Mouse (Mus musculus) liver, embryonic 12.5 days (tissue): Measurements from ENCODE around the gene Olfr773. TPM values are rescaled to one million over a fixed set of nuclear protein-coding genes. Genes with fewer than 3 reads are reported as not detected.
"Not testable (repeated sequence)": the region's sequence is repeated elsewhere in the genome, so short reads cannot be mapped to it uniquely, and the experiment has no call there.

Experiments
- ATAC-seq: fragments of 200-750 bp; cut with Nextera tagmentation; 2 replicates; pipeline ENCODE4 v1.8.0; 2017; ENCODE audit warnings: moderate number of reproducible peaks, mild to moderate bottlenecking, moderate library complexity
- H3K27ac ChIP-seq: fragments of 300-500 bp; sonication (generic); 2 replicates; pipeline ENCODE4 v1.5.1; 2016; ENCODE audit warnings: mild to moderate bottlenecking
- H3K27me3 ChIP-seq: fragments of 300-500 bp; sonication (generic); replicated peaks from 2 replicates; pipeline ENCODE4 v1.6.1; 2016; ENCODE audit warnings: mild to moderate bottlenecking, moderate library complexity
- H3K36me3 ChIP-seq: fragments of 300-500 bp; sonication (generic); 2 replicates; pipeline ENCODE4 v1.6.1; 2016; ENCODE audit warnings: mild to moderate bottlenecking, moderate library complexity
- H3K4me1 ChIP-seq: fragments of 300-500 bp; sonication (generic); 2 replicates; pipeline ENCODE4 v1.6.1; 2016
- H3K4me2 ChIP-seq: fragments of 300-500 bp; sonication (generic); 2 replicates; pipeline ENCODE4 v1.6.1; 2016; ENCODE audit warnings: mild to moderate bottlenecking, moderate library complexity
- H3K4me3 ChIP-seq: fragments of 300-500 bp; sonication (generic); 2 replicates; pipeline ENCODE4 v1.5.1; 2016; ENCODE audit warnings: mild to moderate bottlenecking, moderate library complexity
- H3K9ac ChIP-seq: fragments of 300-500 bp; sonication (generic); 2 replicates; pipeline ENCODE4 v1.6.1; 2016; ENCODE audit warnings: mild to moderate bottlenecking, moderate library complexity
- H3K9me3 ChIP-seq: fragments of 300-500 bp; sonication (generic); replicated peaks from 2 replicates; pipeline ENCODE4 v1.6.1; 2016; ENCODE audit warnings: mild to moderate bottlenecking, moderate library complexity
- WGBS: fragments of 180-500 bp; shearing (Covaris S2); methylation state at CpG from one replicate; pipeline ENCODE4 v1.1.7; 2016; ENCODE audit not compliant: insufficient replicate concordance; 5-methylcytosine and 5-hydroxymethylcytosine counted together
- polyA plus RNA-seq: library from polyadenylated mRNA; unstranded; fragments of >200 nt; fragmentation: Nextera tagmentation; extraction: Ambion mirVana; gene quantifications from 2 replicates; pipeline ENCODE4 v1.2.1, GENCODE M21; 2016

Gene Olfr773
- polyA plus RNA-seq = not detected in 2 replicates

DNA sequence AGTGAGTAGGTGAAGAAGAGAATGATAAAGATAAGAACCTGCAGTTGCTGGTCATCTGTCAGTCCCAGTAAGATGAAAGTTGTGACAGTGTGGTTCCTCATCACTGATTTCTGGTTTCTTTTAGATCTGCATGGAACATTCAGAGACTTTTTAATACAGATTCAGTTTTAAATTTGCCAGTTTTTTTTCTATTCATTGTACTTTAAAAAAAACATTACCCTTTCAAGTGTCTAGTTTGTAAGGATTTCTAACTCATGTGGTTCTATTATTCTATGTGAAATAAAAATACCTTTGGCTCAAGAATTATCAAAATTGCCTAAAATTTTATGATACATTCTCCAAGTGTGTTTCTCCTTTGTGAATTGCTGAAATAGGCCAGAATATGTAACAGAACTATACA, at the start of gene Olfr773:
Olfr773 (minus strand) TSS at position 101 of the 400 bp plus-strand sequence.
- H3K4me2 ChIP-seq, H3K9ac ChIP-seq, H3K27ac ChIP-seq, H3K27me3 ChIP-seq, H3K4me3 ChIP-seq, H3K36me3 ChIP-seq, H3K4me1 ChIP-seq, ATAC-seq, H3K9me3 ChIP-seq: not testable (repeated sequence)

GRCm38 (mm10) chr10:129235904-129236303, 48.7 kb upstream of the Olfr773 start, which contains the start of gene Olfr774:
Olfr774 (plus strand) TSS chr10:129236204.
- Histone ChIP-seq H3K9me3 (peaks cover 9% of the 10 kb centered on the region), H3K4me2 (no peak within 1 kb of the TSS), H3K36me3 (no peaks in the 10 kb centered on the region), H3K9ac (no peak within 1 kb of the TSS), H3K27ac (no peak within 1 kb of the TSS), H3K4me1 (no peaks in the 10 kb centered on the region), H3K4me3 (no peak within 1 kb of the TSS), H3K27me3 (no peaks in the 10 kb centered on the region)
- no peak for ATAC-seq
- 44% methylated on average over 2 of the region's 2 CpGs for WGBS

DNA sequence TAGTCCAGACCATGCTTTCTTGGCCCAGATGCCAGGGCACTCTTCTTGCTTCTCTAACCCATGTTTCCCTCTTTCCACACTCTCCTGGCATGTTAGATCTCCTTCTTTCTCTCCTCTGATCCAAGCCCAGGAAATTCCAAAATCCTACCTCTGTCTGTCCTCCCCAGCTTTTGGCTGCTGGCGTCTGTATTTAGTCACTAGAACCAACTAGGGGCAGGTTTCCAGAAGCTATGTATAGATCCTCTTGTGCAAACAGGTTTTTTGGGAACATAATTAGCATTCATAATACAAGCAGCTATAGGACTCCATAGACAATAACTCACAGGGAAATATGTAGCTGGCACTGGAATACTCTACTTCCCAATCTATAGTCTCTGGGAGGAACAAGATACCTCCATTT, 43.5 kb upstream of the Olfr773 start:
- Histone ChIP-seq H3K9ac (no peak overlapping the region), H3K4me2 (no peak overlapping the region), H3K27me3 (no peaks in the 10 kb centered on the region), H3K4me1 (no peaks in the 10 kb centered on the region), H3K27ac (no peak overlapping the region), H3K4me3 (no peak overlapping the region), H3K9me3 (peaks cover 30% of the 10 kb centered on the region), H3K36me3 (no peaks in the 10 kb centered on the region)
- WGBS = 63% methylated on average over 1 of the region's 1 CpGs
- ATAC-seq = no peak

DNA sequence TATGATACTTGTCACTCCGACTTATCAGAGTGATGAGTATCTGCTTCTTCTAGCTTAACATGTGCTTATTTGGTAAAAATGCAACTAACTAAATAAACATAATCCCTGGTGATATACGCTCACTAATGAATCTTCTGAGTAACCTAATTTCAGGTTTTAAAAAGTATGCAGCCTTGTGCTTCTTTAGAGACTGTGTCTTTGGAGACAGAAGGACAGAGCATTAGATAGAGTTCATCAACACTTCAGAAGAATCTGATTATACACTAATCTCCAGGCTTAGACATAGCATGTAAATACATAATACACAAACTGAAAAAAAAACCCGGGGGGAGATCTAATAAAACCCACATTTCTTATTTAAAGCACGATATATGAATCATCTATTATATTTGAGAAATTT, 9.4 kb downstream of the Olfr773 start, which contains the start of gene Olfr772:
Olfr772 (minus strand) TSS at position 101 of the 400 bp plus-strand sequence.
- 56% methylated on average over 3 of the region's 4 CpGs for WGBS
- not testable (repeated sequence) for H3K27me3 ChIP-seq, H3K4me3 ChIP-seq, H3K4me2 ChIP-seq, H3K9ac ChIP-seq, H3K9me3 ChIP-seq, H3K27ac ChIP-seq, H3K36me3 ChIP-seq, H3K4me1 ChIP-seq, ATAC-seq

DNA sequence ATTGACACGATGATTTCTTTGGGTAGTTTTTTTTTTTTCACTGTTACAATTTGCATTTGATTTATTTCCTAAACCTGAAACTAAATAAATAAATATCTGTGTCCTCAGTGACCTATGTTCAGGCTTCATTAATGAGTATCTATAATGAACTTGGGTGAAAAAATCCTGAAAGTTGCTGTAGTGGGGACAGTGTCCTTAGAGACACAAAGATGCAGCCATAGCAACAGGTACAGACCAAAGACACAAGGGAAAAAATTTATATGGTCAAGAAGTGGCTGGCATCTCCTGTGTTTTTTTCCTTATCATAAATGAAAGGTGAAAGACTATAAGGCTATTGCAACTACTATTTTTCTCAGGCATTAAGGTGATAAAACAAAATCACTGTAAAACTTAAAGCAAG, 22.6 kb downstream of the Olfr773 start, which contains the start of gene Olfr771:
Olfr771 (minus strand) TSS at position 101 of the 400 bp plus-strand sequence.
- H3K27me3 ChIP-seq = no peaks in the 10 kb centered on the region
- WGBS = 69% methylated on average over 1 of the region's 1 CpGs
- H3K36me3 ChIP-seq = no peaks in the 10 kb centered on the region
- no peak within 1 kb of the TSS for H3K4me3 ChIP-seq
- no peak within 1 kb of the TSS for H3K27ac ChIP-seq
- H3K4me1 ChIP-seq = no peaks in the 10 kb centered on the region
- H3K9ac ChIP-seq = no peak within 1 kb of the TSS
- no peak within 1 kb of the TSS for H3K4me2 ChIP-seq
- ATAC-seq = no peak
- H3K9me3 ChIP-seq = no peaks in the 10 kb centered on the region

- Histone ChIP-seq H3K4me2 (no peak within 1 kb of the TSS), H3K36me3 (no peaks in the 10 kb centered on the region), H3K4me3 (no peak within 1 kb of the TSS), H3K9ac (no peak within 1 kb of the TSS), H3K9me3 (no peaks in the 10 kb centered on the region), H3K27ac (no peak within 1 kb of the TSS), H3K27me3 (no peaks in the 10 kb centered on the region), H3K4me1 (no peaks in the 10 kb centered on the region)
- 85% methylated on average over 2 of the region's 2 CpGs for WGBS
- no peak for ATAC-seq
Observed at GRCm38 (mm10) chr10:129138898-129139297, 48.3 kb downstream of the Olfr773 start, which contains the start of gene Olfr770. Olfr770 (minus strand) TSS chr10:129138998.

Other genes starting within 250 kb of the Olfr773 start
- gene Mettl7b, start 226.4 kb downstream of the Olfr773 start, polyA plus RNA-seq = not detected in 2 replicates
- not detected in 2 replicates for gene Olfr9, start 198.0 kb downstream of the Olfr773 start, polyA plus RNA-seq
- gene Olfr763, start 176.6 kb downstream of the Olfr773 start, polyA plus RNA-seq = not detected in 2 replicates
- not detected in 2 replicates for gene Olfr764-ps1, start 147.5 kb downstream of the Olfr773 start, polyA plus RNA-seq
- not detected in 2 replicates for gene Olfr765, start 137.4 kb downstream of the Olfr773 start, polyA plus RNA-seq
- not detected in 2 replicates for gene Olfr766-ps1, start 118.4 kb downstream of the Olfr773 start, polyA plus RNA-seq
- gene Olfr767, start 104.5 kb downstream of the Olfr773 start, polyA plus RNA-seq = not detected in 2 replicates
- not detected in 2 replicates for gene Olfr768, start 88.0 kb downstream of the Olfr773 start, polyA plus RNA-seq
- gene Olfr769, start 69.6 kb downstream of the Olfr773 start, polyA plus RNA-seq = not detected in 2 replicates
- gene Olfr770, start 48.4 kb downstream of the Olfr773 start, polyA plus RNA-seq = not detected in 2 replicates
- not detected in 2 replicates for gene Olfr771, start 22.7 kb downstream of the Olfr773 start, polyA plus RNA-seq
- gene Olfr772, start 9.5 kb downstream of the Olfr773 start, polyA plus RNA-seq = not detected in 2 replicates
- gene Olfr774, start 48.8 kb upstream of the Olfr773 start, polyA plus RNA-seq = not detected in 2 replicates
- not detected in 2 replicates for gene Olfr775, start 61.0 kb upstream of the Olfr773 start, polyA plus RNA-seq
- not detected in 2 replicates for gene Olfr776, start 71.7 kb upstream of the Olfr773 start, polyA plus RNA-seq
- not detected in 2 replicates for gene Olfr777, start 84.1 kb upstream of the Olfr773 start, polyA plus RNA-seq
- not detected in 2 replicates for gene Olfr780, start 130.7 kb upstream of the Olfr773 start, polyA plus RNA-seq
- not detected in 2 replicates for gene Olfr781, start 141.4 kb upstream of the Olfr773 start, polyA plus RNA-seq
- gene Olfr782, start 161.4 kb upstream of the Olfr773 start, polyA plus RNA-seq = not detected in 2 replicates
- gene Olfr784, start 196.7 kb upstream of the Olfr773 start, polyA plus RNA-seq = not detected in 2 replicates
- not detected in 2 replicates for gene Olfr785, start 218.0 kb upstream of the Olfr773 start, polyA plus RNA-seq
- gene Olfr786, start 239.9 kb upstream of the Olfr773 start, polyA plus RNA-seq = not detected in 2 replicates